Mouse (Mus musculus): ENCODE data around the gene Rnf183. TPM values are rescaled to one million over a fixed set of nuclear protein-coding genes. Genes with fewer than 3 reads are reported as not detected.
A peak's percentile ranks its signal among the peaks of the same experiment; 100 is the strongest.

Gene Rnf183
- polyA plus RNA-seq, 1 experiment: 0.07 TPM

DNA sequence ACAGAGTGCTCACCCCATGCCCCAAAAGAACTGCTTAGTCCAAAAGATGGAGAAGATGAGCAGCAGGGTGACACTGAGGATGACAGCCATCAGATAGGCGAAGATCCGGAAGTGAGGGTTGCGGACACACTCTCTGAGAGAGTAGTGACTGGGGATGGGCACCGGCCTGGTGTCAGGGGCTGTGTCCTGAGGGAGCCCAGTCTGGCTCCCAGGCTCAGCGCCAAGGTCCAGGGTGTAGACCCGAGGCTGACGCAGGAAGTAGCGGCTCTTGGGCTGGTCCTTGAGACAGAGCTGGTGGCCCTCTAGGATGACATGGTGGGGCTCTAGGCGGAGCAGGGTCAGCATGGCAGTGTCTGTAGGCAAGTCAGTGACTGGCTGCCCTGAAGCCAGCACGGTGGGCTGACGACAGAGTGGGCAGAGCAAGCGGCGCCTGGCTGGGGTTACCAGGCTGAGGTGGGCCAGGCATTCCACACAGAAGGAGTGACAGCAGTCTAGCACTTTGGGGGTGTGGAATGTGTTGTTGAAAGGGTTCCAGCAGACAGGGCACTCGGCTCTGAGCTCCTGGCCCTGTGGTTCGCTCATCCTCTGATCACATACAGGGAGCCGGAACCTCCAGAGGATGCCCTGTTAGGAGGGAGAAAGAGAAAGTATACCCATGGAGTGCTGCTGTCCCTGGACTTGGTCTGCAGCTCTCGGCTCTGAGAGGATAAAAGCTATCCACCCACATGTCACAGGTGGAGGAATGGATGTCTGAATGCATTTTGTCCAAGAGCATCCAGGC, 6.9 kb downstream of the Rnf183 start:
- WGBS: 43% methylated on average over 17 of the region's 17 CpGs
- no peaks in the 10 kb centered on the region for H3K27me3 ChIP-seq (ENCODE audit: control insufficient read depth, insufficient read depth, low read length)
- no peak overlapping the region for H3K27ac ChIP-seq (ENCODE audit: insufficient read depth, low read length)
- DNase-seq: peak; percentile 26 to 31
- peaks cover 13% of the 10 kb centered on the region for H3K4me1 ChIP-seq (ENCODE audit: control insufficient read depth, insufficient read depth, low read length)
- H3K4me3 ChIP-seq (replicated peaks; ENCODE audit: insufficient read depth, low read depth, low read length): no peak overlapping the region
- no peak for TF ChIP-seq POLR2A (IDR thresholded peaks at IDR 0.05; ENCODE audit: borderline replicate concordance, insufficient read depth, low read length)
- TF ChIP-seq CTCF (IDR thresholded peaks at IDR 0.05; ENCODE audit: borderline replicate concordance, insufficient read depth, low read depth, low read length): no peak

- no peaks in the 10 kb centered on the region for H3K27me3 ChIP-seq (ENCODE audit: control insufficient read depth, insufficient read depth, low read length)
- 90% methylated on average over 4 of the region's 4 CpGs for WGBS
- no peak overlapping the region for H3K4me3 ChIP-seq (replicated peaks; ENCODE audit: insufficient read depth, low read depth, low read length)
- no peak overlapping the region for H3K27ac ChIP-seq (ENCODE audit: insufficient read depth, low read length)
- TF ChIP-seq POLR2A (IDR thresholded peaks at IDR 0.05; ENCODE audit: borderline replicate concordance, insufficient read depth, low read length): no peak
- no peak for TF ChIP-seq CTCF (IDR thresholded peaks at IDR 0.05; ENCODE audit: borderline replicate concordance, insufficient read depth, low read depth, low read length)
- H3K4me1 ChIP-seq (ENCODE audit: control insufficient read depth, insufficient read depth, low read length): peaks cover 13% of the 10 kb centered on the region
- DNase-seq: no peak
Observed at GRCm38 (mm10) chr4:62425891-62426290, 9.2 kb downstream of the Rnf183 start.

DNA sequence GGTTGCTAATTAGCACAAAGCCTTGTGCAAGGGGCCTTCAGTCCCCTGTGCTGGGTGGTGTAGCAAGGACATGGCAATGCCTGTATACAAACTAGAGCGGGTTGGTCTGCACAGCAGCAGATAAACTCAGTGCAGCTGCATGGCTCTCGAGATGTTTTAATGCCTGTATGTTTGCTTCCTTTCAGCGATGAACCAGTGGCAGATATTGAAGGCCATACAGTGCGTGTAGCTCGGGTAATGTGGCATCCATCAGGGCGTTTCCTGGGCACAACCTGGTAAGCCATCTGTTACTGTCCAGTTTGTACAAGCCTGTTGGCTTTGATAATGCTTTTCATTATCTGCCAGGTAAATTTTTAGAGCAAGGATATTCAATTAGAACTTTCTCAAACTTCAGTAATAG, 16.0 kb downstream of the Rnf183 start:
- no peak for TF ChIP-seq CTCF (IDR thresholded peaks at IDR 0.05; ENCODE audit: borderline replicate concordance, insufficient read depth, low read depth, low read length)
- TF ChIP-seq POLR2A (IDR thresholded peaks at IDR 0.05; ENCODE audit: borderline replicate concordance, insufficient read depth, low read length): no peak
- WGBS: 25% methylated on average over 6 of the region's 6 CpGs

DNA sequence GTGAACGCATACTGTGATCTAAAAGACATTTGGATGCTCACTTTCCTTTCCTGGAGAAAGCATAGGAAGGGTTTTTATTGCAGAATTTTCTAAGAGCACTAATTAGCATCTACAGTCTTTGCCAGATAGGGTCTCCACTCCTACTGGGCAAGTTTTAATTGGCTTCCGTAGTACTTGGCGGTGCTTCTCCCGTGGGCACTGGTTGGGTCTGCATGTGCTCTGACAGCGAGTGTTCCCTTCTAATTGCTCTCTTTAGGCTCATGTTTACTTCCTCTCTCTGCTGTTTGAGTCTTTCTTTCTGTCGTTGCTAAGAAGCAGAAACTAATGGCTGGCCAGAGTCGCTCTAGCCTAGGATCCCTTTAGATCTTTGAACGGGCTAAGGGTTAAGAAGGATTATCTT, 16.6 kb downstream of the Rnf183 start:
- no peak for TF ChIP-seq POLR2A (IDR thresholded peaks at IDR 0.05; ENCODE audit: borderline replicate concordance, insufficient read depth, low read length)
- TF ChIP-seq CTCF (IDR thresholded peaks at IDR 0.05; ENCODE audit: borderline replicate concordance, insufficient read depth, low read depth, low read length): no peak
- Histone ChIP-seq H3K27ac (ENCODE audit: insufficient read depth, low read length) (peak overlapping the region; percentile 95), H3K4me3 (replicated peaks; ENCODE audit: insufficient read depth, low read depth, low read length) (no peak overlapping the region), H3K27me3 (ENCODE audit: control insufficient read depth, insufficient read depth, low read length) (no peaks in the 10 kb centered on the region), H3K4me1 (ENCODE audit: control insufficient read depth, insufficient read depth, low read length) (peaks cover 11% of the 10 kb centered on the region; the same call in 1 of the 2 replicates)
- DNase-seq: no peak
- 68% methylated on average over 8 of the region's 8 CpGs for WGBS

More for the DNA sequence above, 16.0 kb downstream of the Rnf183 start:
- H3K27ac ChIP-seq (ENCODE audit: insufficient read depth, low read length): peak overlapping the region; percentile 95
- peaks cover 11% of the 10 kb centered on the region; the same call in 1 of the 2 replicates for H3K4me1 ChIP-seq (ENCODE audit: control insufficient read depth, insufficient read depth, low read length)
- no peaks in the 10 kb centered on the region for H3K27me3 ChIP-seq (ENCODE audit: control insufficient read depth, insufficient read depth, low read length)
- no peak overlapping the region for H3K4me3 ChIP-seq (replicated peaks; ENCODE audit: insufficient read depth, low read depth, low read length)
- peak; percentile 61 to 82 for DNase-seq

GRCm38 (mm10) chr4:62411606-62412005, 23.4 kb downstream of the Rnf183 start:
- no peaks in the 10 kb centered on the region for H3K27me3 ChIP-seq (ENCODE audit: control insufficient read depth, insufficient read depth, low read length)
- no peak for TF ChIP-seq CTCF (IDR thresholded peaks at IDR 0.05; ENCODE audit: borderline replicate concordance, insufficient read depth, low read depth, low read length)
- no peak for TF ChIP-seq POLR2A (IDR thresholded peaks at IDR 0.05; ENCODE audit: borderline replicate concordance, insufficient read depth, low read length)
- no peaks in the 10 kb centered on the region for H3K4me1 ChIP-seq (ENCODE audit: control insufficient read depth, insufficient read depth, low read length)
- no peak overlapping the region for H3K4me3 ChIP-seq (replicated peaks; ENCODE audit: insufficient read depth, low read depth, low read length)
- no peak for DNase-seq
- no peak overlapping the region for H3K27ac ChIP-seq (ENCODE audit: insufficient read depth, low read length)
- 93% methylated on average over 10 of the region's 10 CpGs for WGBS

GRCm38 (mm10) chr4:62410325-62410724, 24.7 kb downstream of the Rnf183 start:
- H3K27me3 ChIP-seq (ENCODE audit: control insufficient read depth, insufficient read depth, low read length): no peaks in the 10 kb centered on the region
- H3K4me3 ChIP-seq (replicated peaks; ENCODE audit: insufficient read depth, low read depth, low read length): no peak overlapping the region
- H3K4me1 ChIP-seq (ENCODE audit: control insufficient read depth, insufficient read depth, low read length): peaks cover 4% of the 10 kb centered on the region; the same call in 1 of the 2 replicates
- TF ChIP-seq CTCF (IDR thresholded peaks at IDR 0.05; ENCODE audit: borderline replicate concordance, insufficient read depth, low read depth, low read length) (no peak), POLR2A (IDR thresholded peaks at IDR 0.05; ENCODE audit: borderline replicate concordance, insufficient read depth, low read length) (no peak)
- H3K27ac ChIP-seq (ENCODE audit: insufficient read depth, low read length): no peak overlapping the region
- no peak for DNase-seq
- WGBS: 76% methylated on average over 2 of the region's 2 CpGs

GRCm38 (mm10) chr4:62409615-62410014, 25.4 kb downstream of the Rnf183 start:
- 19% methylated on average over 6 of the region's 6 CpGs for WGBS
- no peak for DNase-seq
- Histone ChIP-seq H3K27ac (ENCODE audit: insufficient read depth, low read length) (no peak overlapping the region), H3K4me3 (replicated peaks; ENCODE audit: insufficient read depth, low read depth, low read length) (peak overlapping the region; percentile 78), H3K27me3 (ENCODE audit: control insufficient read depth, insufficient read depth, low read length) (no peaks in the 10 kb centered on the region), H3K4me1 (ENCODE audit: control insufficient read depth, insufficient read depth, low read length) (peaks cover 4% of the 10 kb centered on the region; the same call in 1 of the 2 replicates)
- TF ChIP-seq POLR2A (IDR thresholded peaks at IDR 0.05; ENCODE audit: borderline replicate concordance, insufficient read depth, low read length): no peak
- TF ChIP-seq CTCF (IDR thresholded peaks at IDR 0.05; ENCODE audit: borderline replicate concordance, insufficient read depth, low read depth, low read length): no peak
